Mouse (Mus musculus): ENCODE measurements around the gene Pgm2. TPM values are rescaled to one million over a fixed set of nuclear protein-coding genes. Genes with fewer than 3 reads are reported as not detected.

The Pgm2 gene
- total and polyA plus RNA-seq, 3 experiments = 9.8 to 27.2 (median 22.5) TPM

- Histone ChIP-seq H3K27ac (ENCODE audit: insufficient read depth, low read depth) (no peak overlapping the region), H3K4me2 (ENCODE audit: insufficient read depth, low read depth, poor library complexity, severe bottlenecking) (no peak overlapping the region), H3K27me3 (replicated peaks) (no peaks in the 10 kb centered on the region), H3K36me3 (replicated peaks in 1 of 2; ENCODE audit: control insufficient read depth in 1 of 2, insufficient read depth in 1 of 2, low read length in 1 of 2) (peaks cover 27 to 83% of the 10 kb centered on the region in 2 experiments), H3K4me1 (ENCODE audit: control insufficient read depth in 1 of 2, insufficient read depth in 2 of 2) (no peaks in the 10 kb centered on the region), H3K9ac (ENCODE audit: insufficient read depth, low read depth) (no peak overlapping the region), H3K4me3 (replicated peaks in 1 of 3; ENCODE audit: low read depth in 2 of 3, low read length in 2 of 3, poor library complexity in 1 of 3) (no peak overlapping the region), H3K9me3 (replicated peaks; ENCODE audit: low read length) (no peaks in the 10 kb centered on the region), H3K79me2 (replicated peaks; ENCODE audit: control insufficient read depth, extremely low read depth, insufficient read depth, poor library complexity, severe bottlenecking) (no peaks in the 10 kb centered on the region)
- dilution Hi-C loops (cut with MboI; ENCODE audit: extremely low pct_ligation_motif_present, extremely low pct_unique_long_range_greater_than_20kb, low sequenced_read_pairs) = no loop called here
- TF ChIP-seq RAD21 (IDR thresholded peaks at IDR 0.05; ENCODE audit: low read depth, low read length) (peak; percentile 11), CTCF (conservative IDR thresholded peaks at IDR 0.05 in 1 of 2, IDR thresholded peaks at IDR 0.05 in 1 of 2; ENCODE audit: low read depth in 2 of 2, low read length in 2 of 2) (peak in 1 of 2 experiments; percentile 50; a peak in 2 of 4 replicates), SMC3 (IDR thresholded peaks at IDR 0.05; ENCODE audit: low read depth, low read length) (peak; percentile 31), MYC (IDR thresholded peaks at IDR 0.05; ENCODE audit: low read depth, low read length) (0 out of 2 replicates have a peak, but pooled peaks have one; percentile 46), CHD2 (IDR thresholded peaks at IDR 0.05; ENCODE audit: low read length) (no peak)
- in situ Hi-C loops (cut with MboI; ENCODE audit: low pct_ligation_motif_present, low pct_unique_long_range_greater_than_20kb, low sequenced_read_pairs) = no loop called here
- no peak for DNase-seq (ENCODE audit: extremely low read depth)
Observed at GRCm38 (mm10) chr5:64109217-64109616, 16.5 kb downstream of the Pgm2 start.

GRCm38 (mm10) chr5:64112360-64112759 lies 19.6 kb downstream of the Pgm2 start:
- Histone ChIP-seq H3K4me3 (replicated peaks in 1 of 3; ENCODE audit: low read depth in 2 of 3, low read length in 2 of 3, poor library complexity in 1 of 3) (no peak overlapping the region), H3K4me1 (ENCODE audit: control insufficient read depth in 1 of 2, insufficient read depth in 2 of 2) (no peaks in the 10 kb centered on the region), H3K27me3 (replicated peaks) (no peaks in the 10 kb centered on the region), H3K9ac (ENCODE audit: insufficient read depth, low read depth) (no peak overlapping the region), H3K27ac (ENCODE audit: insufficient read depth, low read depth) (no peak overlapping the region), H3K9me3 (replicated peaks; ENCODE audit: low read length) (peaks cover 13% of the 10 kb centered on the region), H3K4me2 (ENCODE audit: insufficient read depth, low read depth, poor library complexity, severe bottlenecking) (no peak overlapping the region), H3K36me3 (replicated peaks in 1 of 2; ENCODE audit: control insufficient read depth in 1 of 2, insufficient read depth in 1 of 2, low read length in 1 of 2) (peaks cover 21 to 85% of the 10 kb centered on the region in 2 experiments), H3K79me2 (replicated peaks; ENCODE audit: control insufficient read depth, extremely low read depth, insufficient read depth, poor library complexity, severe bottlenecking) (no peaks in the 10 kb centered on the region)
- in situ Hi-C loops (cut with MboI; ENCODE audit: low pct_ligation_motif_present, low pct_unique_long_range_greater_than_20kb, low sequenced_read_pairs) = no loop called here
- no peak for TF ChIP-seq ETS1 (conservative IDR thresholded peaks at IDR 0.05; ENCODE audit: low read depth, low read length)
- no peak for TF ChIP-seq ZMIZ1 (IDR thresholded peaks at IDR 0.05; ENCODE audit: low read depth, low read length)
- no peak for TF ChIP-seq POLR2A (IDR thresholded peaks at IDR 0.05; ENCODE audit: low read depth, low read length)
- TF ChIP-seq MAZ (IDR thresholded peaks at IDR 0.05; ENCODE audit: low read depth, low read length) = no peak
- no peak for TF ChIP-seq PAX5 (IDR thresholded peaks at IDR 0.05; ENCODE audit: low read length)
- dilution Hi-C loops (cut with MboI; ENCODE audit: extremely low pct_ligation_motif_present, extremely low pct_unique_long_range_greater_than_20kb, low sequenced_read_pairs) = no loop called here
- no peak for DNase-seq (ENCODE audit: extremely low read depth)

GRCm38 (mm10) chr5:64114210-64114609 lies 21.5 kb downstream of the Pgm2 start:
- H3K36me3 ChIP-seq (replicated peaks in 1 of 2; ENCODE audit: control insufficient read depth in 1 of 2, insufficient read depth in 1 of 2, low read length in 1 of 2) = peaks cover 14 to 72% of the 10 kb centered on the region in 2 experiments
- in situ Hi-C loops (cut with MboI; ENCODE audit: low pct_ligation_motif_present, low pct_unique_long_range_greater_than_20kb, low sequenced_read_pairs) (no loop called here), dilution Hi-C loops (cut with MboI; ENCODE audit: extremely low pct_ligation_motif_present, extremely low pct_unique_long_range_greater_than_20kb, low sequenced_read_pairs) (no loop called here)
- no peaks in the 10 kb centered on the region for H3K4me1 ChIP-seq (ENCODE audit: control insufficient read depth in 1 of 2, insufficient read depth in 2 of 2)
- no peaks in the 10 kb centered on the region for H3K27me3 ChIP-seq (replicated peaks)
- H3K27ac ChIP-seq (ENCODE audit: insufficient read depth, low read depth) = no peak overlapping the region
- H3K4me3 ChIP-seq (replicated peaks in 1 of 3; ENCODE audit: low read depth in 2 of 3, low read length in 2 of 3, poor library complexity in 1 of 3) = no peak overlapping the region
- no peak overlapping the region for H3K9ac ChIP-seq (ENCODE audit: insufficient read depth, low read depth)
- H3K79me2 ChIP-seq (replicated peaks; ENCODE audit: control insufficient read depth, extremely low read depth, insufficient read depth, poor library complexity, severe bottlenecking) = no peaks in the 10 kb centered on the region
- DNase-seq (ENCODE audit: extremely low read depth) = no peak
- no peak overlapping the region for H3K4me2 ChIP-seq (ENCODE audit: insufficient read depth, low read depth, poor library complexity, severe bottlenecking)
- H3K9me3 ChIP-seq (replicated peaks; ENCODE audit: low read length) = peaks cover 13% of the 10 kb centered on the region
- no peak for TF ChIP-seq E2F4 (IDR thresholded peaks at IDR 0.05; ENCODE audit: insufficient replicate concordance, low read depth, low read length)
- no peak for TF ChIP-seq MAZ (IDR thresholded peaks at IDR 0.05; ENCODE audit: low read depth, low read length)
- no peak for TF ChIP-seq USF2 (conservative IDR thresholded peaks at IDR 0.05; ENCODE audit: low read depth, low read length)
- TF ChIP-seq IRF4 (IDR thresholded peaks at IDR 0.05; ENCODE audit: low read depth, low read length) = no peak
- no peak for TF ChIP-seq ELF1 (IDR thresholded peaks at IDR 0.05; ENCODE audit: low read depth, low read length)
- TF ChIP-seq UBTF (IDR thresholded peaks at IDR 0.05; ENCODE audit: low read depth, low read length) = no peak
- TF ChIP-seq RCOR1 (conservative IDR thresholded peaks at IDR 0.05; ENCODE audit: low read depth, low read length) = no peak
- TF ChIP-seq SIN3A (IDR thresholded peaks at IDR 0.05; ENCODE audit: low read length) = no peak

Data from CH12.LX (cell line).